Mouse (Mus musculus): ENCODE data around the gene Cfap97d2.

DNA sequence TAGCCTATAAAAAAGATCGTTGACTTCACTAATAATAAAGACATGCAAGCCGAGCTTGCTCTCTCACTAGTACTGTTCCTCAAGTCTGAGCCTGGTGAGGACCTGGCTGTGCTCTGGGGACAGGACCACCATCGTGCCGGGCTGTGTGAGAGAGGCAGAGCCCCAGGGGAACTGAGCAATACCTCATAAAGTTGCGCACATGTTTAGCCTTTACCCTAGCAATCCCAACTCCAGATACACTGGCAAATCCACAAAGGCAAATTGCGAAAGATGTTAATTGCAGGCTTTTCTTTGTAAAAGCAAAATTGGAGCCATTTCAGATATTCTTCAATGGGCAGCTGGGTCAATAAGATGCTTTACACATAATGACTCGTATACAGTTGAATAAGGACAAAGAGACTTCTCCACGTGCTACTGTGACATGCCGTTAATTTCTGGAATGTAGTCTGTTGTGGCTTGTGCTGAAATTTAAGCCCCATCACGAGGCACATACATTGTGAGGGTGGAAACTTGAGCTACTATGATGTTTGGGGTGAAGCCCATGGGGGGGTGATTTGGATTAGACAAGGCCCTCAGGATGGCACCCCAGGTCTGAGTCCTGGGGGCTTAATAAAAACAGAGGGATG is 21.9 kb downstream of the Cfap97d2 start:
- TF ChIP-seq CTCF (IDR thresholded peaks at IDR 0.05; ENCODE audit: low read depth, low read length) (no peak), POLR2A (IDR thresholded peaks at IDR 0.05; ENCODE audit: borderline replicate concordance, low read depth, low read length) (no peak)
